11 mouse cellular contexts compared by ENCODE assay signal in genomic region chr4:134600777-134601176, GRCm38 (mm10). TPM values are rescaled to one million over a fixed set of nuclear protein-coding genes. Genes with fewer than 3 reads are reported as not detected.
A peak's percentile ranks its signal among the peaks of the same experiment; 100 is the strongest.
DNase-seq lines count a peak whose midpoint lies in the region; ATAC-seq and TF ChIP-seq lines count a peak whose summit lies in the region.
"Had no signal": no experiment of that assay in that cellular context is flagged by ENCODE, and none has a peak within 500 bp of the region (broad histone marks: within the 10 kb centered on the region; RNA-seq: fewer than 3 reads in every experiment).

No protein-coding gene starts in this region.

- H3K4me1 ChIP-seq in kidney, postnatal 0 days (replicated peaks; ENCODE audit: insufficient read depth, low read length), result peaks cover 11% of the 10 kb centered on the region
- H3K4me1 ChIP-seq in neural tube, embryonic 13.5 days (replicated peaks), result peaks cover 54% of the 10 kb centered on the region
- H3K4me1 ChIP-seq in small intestine, adult 2 months (ENCODE audit: control insufficient read depth, insufficient read depth, insufficient read length, low read length), result 0 out of 2 replicates have a peak, but pooled peaks cover 6% of the 10 kb centered on the region
- H3K4me1 ChIP-seq in forebrain, embryonic 11.5 days (replicated peaks; ENCODE audit: control insufficient read depth, insufficient read depth, low read length), result no peaks in the 10 kb centered on the region

- peak overlapping the region; percentile 48 for H3K27ac ChIP-seq in gastrocnemius, adult 2 months
- peak overlapping the region; percentile 43; the same call in 1 of the 2 replicates for H3K27ac ChIP-seq in kidney, postnatal 0 days
- peak overlapping the region; percentile 18; the same call in 1 of the 2 replicates for H3K27ac ChIP-seq in neural tube, embryonic 13.5 days (replicated peaks)
- peak overlapping the region; percentile 31; the same call in 1 of the 2 replicates for H3K27ac ChIP-seq in small intestine, adult 2 months (ENCODE audit: insufficient read depth, low read depth, low read length)
- no peak overlapping the region for H3K27ac ChIP-seq in forebrain, embryonic 11.5 days (ENCODE audit: low read depth, low read length)
- H3K27ac ChIP-seq: limb, embryonic 10.5 days; lung, embryonic 15.5 days had no signal

- no peak overlapping the region for H3K9ac ChIP-seq in kidney, postnatal 0 days (ENCODE audit: low read depth, low read length)
- no peak overlapping the region for H3K9ac ChIP-seq in neural tube, embryonic 13.5 days
- H3K9ac ChIP-seq in forebrain, embryonic 11.5 days (ENCODE audit: low read length), result no peak overlapping the region
- H3K9ac ChIP-seq: lung, embryonic 15.5 days had no signal

- no peak for TF ChIP-seq POLR2A in small intestine, adult 2 months (IDR thresholded peaks at IDR 0.05; ENCODE audit: low read depth, low read length)

- WGBS in kidney, postnatal 0 days, result 53% methylated on average over 7 of the region's 7 CpGs
- WGBS in neural tube, embryonic 13.5 days, result 55% methylated on average over 7 of the region's 7 CpGs
- WGBS in small intestine, adult 2 months, result 69% methylated on average over 7 of the region's 7 CpGs
- 87% methylated on average over 7 of the region's 7 CpGs for WGBS in forebrain, embryonic 11.5 days

- H3K27me3 ChIP-seq in kidney, postnatal 0 days (ENCODE audit: insufficient read depth, low read length), result no peaks in the 10 kb centered on the region
- H3K27me3 ChIP-seq in neural tube, embryonic 13.5 days, result no peaks in the 10 kb centered on the region
- no peaks in the 10 kb centered on the region for H3K27me3 ChIP-seq in small intestine, adult 2 months (ENCODE audit: control insufficient read depth, insufficient read depth, low read length)
- H3K27me3 ChIP-seq in forebrain, embryonic 11.5 days (ENCODE audit: control insufficient read depth, insufficient read depth, low read length), result no peaks in the 10 kb centered on the region
- H3K27me3 ChIP-seq: lung, embryonic 15.5 days; Patski had no signal

- no peak overlapping the region for H3K4me2 ChIP-seq in kidney, postnatal 0 days (ENCODE audit: low read length)
- no peak overlapping the region for H3K4me2 ChIP-seq in neural tube, embryonic 13.5 days
- no peak overlapping the region for H3K4me2 ChIP-seq in forebrain, embryonic 11.5 days (ENCODE audit: low read depth, low read length, severe bottlenecking)
- H3K4me2 ChIP-seq: lung, embryonic 15.5 days had no signal

- no peaks in the 10 kb centered on the region for H3K36me3 ChIP-seq in kidney, postnatal 0 days (ENCODE audit: insufficient read depth, low read length)
- H3K36me3 ChIP-seq in neural tube, embryonic 13.5 days, result no peaks in the 10 kb centered on the region
- no peaks in the 10 kb centered on the region for H3K36me3 ChIP-seq in small intestine, adult 2 months (ENCODE audit: control insufficient read depth, insufficient read depth, low read length)
- H3K36me3 ChIP-seq in forebrain, embryonic 11.5 days (ENCODE audit: control insufficient read depth, insufficient read depth, low read length), result no peaks in the 10 kb centered on the region
- H3K36me3 ChIP-seq: limb, embryonic 10.5 days; lung, embryonic 15.5 days had no signal

- no peak for ATAC-seq in kidney, postnatal 0 days (replicated peaks; ENCODE audit: low FRiP score, low read depth)
- ATAC-seq in neural tube, embryonic 13.5 days (ENCODE audit: low read depth), result no peak
- ATAC-seq in forebrain, embryonic 11.5 days (replicated peaks; ENCODE audit: low FRiP score), result no peak
- ATAC-seq: Patski had no signal

- H3K4me3 ChIP-seq in gastrocnemius, adult 2 months, result no peak overlapping the region
- H3K4me3 ChIP-seq in kidney, postnatal 0 days (replicated peaks; ENCODE audit: low read depth, low read length), result no peak overlapping the region
- H3K4me3 ChIP-seq in neural tube, embryonic 13.5 days, result no peak overlapping the region
- H3K4me3 ChIP-seq in small intestine, adult 2 months (ENCODE audit: low read depth, low read length), result no peak overlapping the region
- H3K4me3 ChIP-seq in forebrain, embryonic 11.5 days (ENCODE audit: low read depth, low read length), result no peak overlapping the region
- H3K4me3 ChIP-seq: limb, embryonic 10.5 days; lung, embryonic 15.5 days had no signal

- intact Hi-C loops in gastrocnemius, adult 2 months (cut with DNase I), result no loop called here

- no peak for DNase-seq in gastrocnemius, adult 2 months
- DNase-seq in gastrocnemius, adult 18-20 months (ENCODE audit: low spot score), result no peak
- peak; percentile 82 for DNase-seq in kidney, postnatal 0 days (ENCODE audit: low spot score)
- DNase-seq in kidney, adult 9 months, result no peak
- DNase-seq in neural tube, embryonic 10.5 days (ENCODE audit: extremely low spot score, low spot score), result no peak
- no peak for DNase-seq in forebrain, embryonic 11.5 days (ENCODE audit: low spot score)

- no peaks in the 10 kb centered on the region for H3K9me3 ChIP-seq in kidney, postnatal 0 days (replicated peaks; ENCODE audit: low read length)
- H3K9me3 ChIP-seq in neural tube, embryonic 13.5 days, result no peaks in the 10 kb centered on the region
- H3K9me3 ChIP-seq in forebrain, embryonic 11.5 days (ENCODE audit: control insufficient read depth, low read length), result no peaks in the 10 kb centered on the region
- H3K9me3 ChIP-seq: limb, embryonic 10.5 days; lung, embryonic 15.5 days had no signal

- TF ChIP-seq CTCF in gastrocnemius, adult 2 months (IDR thresholded peaks at IDR 0.05), result no peak
- no peak for TF ChIP-seq CTCF in kidney, postnatal 0 days (IDR thresholded peaks at IDR 0.05; ENCODE audit: low read depth)
- no peak for TF ChIP-seq CTCF in small intestine, adult 2 months (IDR thresholded peaks at IDR 0.05; ENCODE audit: extremely low read depth, insufficient read length, insufficient replicate concordance, low read depth, low read length)

RNA-seq across cellular contexts. Expression of gene Selenon, which starts 48.8 kb away (rescaled TPM):
- total RNA-seq in gastrocnemius, adult 2 months (2021), result 1 to 10 TPM; 4.4 to 6.3 TPM
- total RNA-seq in gastrocnemius, adult 18-20 months (2021), result 1 to 10 TPM; 4.2 to 4.9 TPM
- polyA plus RNA-seq in kidney, postnatal 0 days (2015; fragmentation: Nextera tagmentation; extraction: Ambion mirVana), result 13.9 and 27.9 TPM in 2 replicates
- 11.3 and 17.1 TPM in 2 replicates for polyA plus RNA-seq in neural tube, embryonic 13.5 days (2015; fragmentation: Nextera tagmentation; extraction: Ambion mirVana)
- 4.5 and 4.8 TPM in 2 replicates for polyA plus RNA-seq in small intestine, adult 2 months (2012; rRNA removed)
- polyA plus RNA-seq in forebrain, embryonic 11.5 days (2014; fragmentation: Nextera tagmentation; extraction: Ambion mirVana), result 38.5 and 47.9 TPM in 2 replicates
